Mouse (Mus musculus) myocyte (in vitro differentiated cells): ENCODE data around the gene Mtfr2. TPM values are rescaled to one million over a fixed set of nuclear protein-coding genes. Genes with fewer than 3 reads are reported as not detected.

Experiments used
- H3K27me3 ChIP-seq: one replicate; pipeline ENCODE4 v1.6.1; 2011; ENCODE audit not compliant: control insufficient read depth, insufficient read depth, insufficient read length
- H3K36me3 ChIP-seq: one replicate; pipeline ENCODE4 v1.6.1; 2011; ENCODE audit not compliant: control insufficient read depth, insufficient read depth
- H3K4me2 ChIP-seq: one replicate; pipeline ENCODE4 v1.6.1; 2011; ENCODE audit warnings: low read depth, control low read depth
- H3K4me3 ChIP-seq: one replicate; pipeline ENCODE4 v1.5.1; 2011; ENCODE audit warnings: mild to moderate bottlenecking, control low read depth, moderate library complexity
- H3K79me2 ChIP-seq: one replicate; pipeline ENCODE4 v1.6.1; 2011; ENCODE audit not compliant: control insufficient read depth, insufficient read depth
- H3ac ChIP-seq: one replicate; pipeline ENCODE4 v1.6.1; 2011; ENCODE audit not compliant: control insufficient read depth, insufficient read length
- CEBPB ChIP-seq: IDR thresholded peaks from 2 replicates; pipeline ENCODE4 v1.6.1; 2011; ENCODE audit warnings: mild to moderate bottlenecking, moderate library complexity; ENCODE audit not compliant: poor library complexity, insufficient read depth, severe bottlenecking
- E2F4 ChIP-seq: IDR thresholded peaks from one replicate; pipeline ENCODE4 v1.6.1; 2011; ENCODE audit warnings: mild to moderate bottlenecking, control low read depth, moderate library complexity; ENCODE audit not compliant: insufficient read depth
- MAX ChIP-seq: IDR thresholded peaks from one replicate; pipeline ENCODE4 v1.6.1; 2011; ENCODE audit warnings: low read depth, mild to moderate bottlenecking, control low read depth
- MYOD1 ChIP-seq, 3 experiments: IDR thresholded peaks; one replicate each; pipeline ENCODE4 v1.6.1; 2011; ENCODE audit warnings: control low read depth in 2 of 3, low read depth in 2 of 3, mild to moderate bottlenecking in 2 of 3, moderate library complexity in 1 of 3; ENCODE audit not compliant: insufficient read length in 2 of 3, control insufficient read depth in 1 of 3
- MYOG ChIP-seq, 3 experiments: IDR thresholded peaks; one replicate each; pipeline ENCODE4 v1.6.1; 2011; ENCODE audit warnings: control low read depth in 2 of 3, low read depth in 2 of 3, mild to moderate bottlenecking in 2 of 3; ENCODE audit not compliant: insufficient read length in 2 of 3, control insufficient read depth in 1 of 3, insufficient read depth in 1 of 3
- POLR2A ChIP-seq: IDR thresholded peaks from one replicate; pipeline ENCODE4 v1.6.1; 2011; ENCODE audit warnings: low read depth, mild to moderate bottlenecking, control low read depth, moderate library complexity; ENCODE audit not compliant: insufficient read length
- POLR2AphosphoS2 ChIP-seq: IDR thresholded peaks from one replicate; pipeline ENCODE4 v1.6.1; 2011; ENCODE audit warnings: low read depth, control low read depth; ENCODE audit not compliant: insufficient read length
- REST ChIP-seq: IDR thresholded peaks from one replicate; pipeline ENCODE4 v1.6.1; 2011; ENCODE audit warnings: mild to moderate bottlenecking, control low read depth, moderate library complexity; ENCODE audit not compliant: insufficient read depth, insufficient read length
- SRF ChIP-seq: IDR thresholded peaks from one replicate; pipeline ENCODE4 v1.6.1; 2011; ENCODE audit warnings: low read depth; ENCODE audit not compliant: control insufficient read depth, insufficient read length
- TCF12 ChIP-seq: IDR thresholded peaks from one replicate; pipeline ENCODE4 v1.6.1; 2011; ENCODE audit warnings: mild to moderate bottlenecking, control low read depth; ENCODE audit not compliant: poor library complexity, insufficient read depth, severe bottlenecking
- TCF3 ChIP-seq: IDR thresholded peaks from one replicate; pipeline ENCODE4 v1.6.1; 2011; ENCODE audit warnings: low read depth, control low read depth; ENCODE audit not compliant: insufficient read length
- USF1 ChIP-seq: IDR thresholded peaks from one replicate; pipeline ENCODE4 v1.6.1; 2011; ENCODE audit warnings: low read depth, mild to moderate bottlenecking, control low read depth, moderate library complexity
- polyA plus RNA-seq: library from polyadenylated mRNA; unstranded; fragments of >200 nt; fragmentation: generic; extraction: Trizol; gene quantifications from one replicate; pipeline ENCODE4 v1.2.1, GENCODE M21; 2012; ENCODE audit warnings: missing spikeins

The Mtfr2 gene
- polyA plus RNA-seq, 1 experiment = 1.3 TPM

DNA sequence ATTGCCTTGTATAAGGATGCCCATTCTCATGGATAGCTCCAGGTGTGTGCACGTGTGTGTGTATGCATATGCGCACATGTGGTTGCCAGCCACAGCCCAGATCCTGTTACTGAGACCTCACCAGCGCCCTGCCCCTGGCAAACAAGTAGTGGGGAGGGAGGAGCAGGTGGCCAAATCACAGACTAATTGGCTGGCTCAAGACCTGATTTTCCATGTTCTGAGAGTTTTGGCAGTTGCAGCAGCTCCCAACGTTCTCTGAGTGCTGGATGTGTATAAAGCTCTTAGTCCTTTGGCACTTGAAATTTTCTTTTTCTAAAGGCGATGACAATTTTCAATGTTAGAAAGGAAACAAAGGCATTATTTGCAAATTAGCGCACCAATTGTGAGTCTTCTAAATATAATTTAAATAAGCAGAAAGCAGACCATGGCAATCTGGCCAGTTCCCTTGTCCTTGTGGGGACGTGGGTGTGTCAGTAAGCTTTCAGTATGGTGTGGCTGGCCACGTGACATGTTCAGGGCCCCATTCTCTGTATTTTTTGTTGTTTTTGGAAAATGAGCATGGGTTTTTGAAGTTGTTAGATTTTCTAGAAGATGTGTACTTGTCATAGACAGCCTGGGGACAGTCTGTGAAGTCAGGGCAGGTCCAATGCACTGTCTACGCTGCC, 31.6 kb downstream of the Mtfr2 start:
- H3K27me3 ChIP-seq = no peaks in the 10 kb centered on the region
- H3ac ChIP-seq = no peak overlapping the region
- H3K79me2 ChIP-seq = no peaks in the 10 kb centered on the region
- no peak overlapping the region for H3K4me2 ChIP-seq
- H3K36me3 ChIP-seq = no peaks in the 10 kb centered on the region
- TF ChIP-seq TCF12 (no peak), MYOG (IDR thresholded peaks at IDR 0.05; ENCODE audit: control insufficient read depth in 1 of 3, insufficient read depth in 1 of 3, insufficient read length in 2 of 3, low read depth in 2 of 3) (no peak), MAX (no peak), SRF (no peak), CEBPB (no peak), REST (no peak), E2F4 (no peak)
- H3K4me3 ChIP-seq = no peak overlapping the region

DNA sequence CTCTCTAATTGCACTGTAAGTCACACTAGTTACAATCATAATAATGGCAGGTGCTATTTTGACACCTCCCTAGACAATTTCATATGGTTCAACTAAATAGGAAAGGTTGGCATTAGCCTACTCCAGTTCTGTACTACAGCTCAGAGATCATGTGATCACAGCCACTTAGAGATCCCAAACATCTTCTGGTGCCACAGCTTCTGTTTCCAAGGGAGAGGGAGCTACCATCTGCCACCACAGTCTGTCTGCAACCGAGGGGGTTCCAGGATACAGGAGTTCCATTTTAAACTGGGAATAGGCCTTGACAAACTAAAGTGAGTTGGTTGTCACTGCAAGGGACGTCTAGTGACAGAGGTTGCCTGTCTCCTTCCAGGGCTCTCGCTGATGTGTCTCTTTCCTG, 33.2 kb downstream of the Mtfr2 start:
- Histone ChIP-seq H3K79me2 (no peaks in the 10 kb centered on the region), H3K27me3 (no peaks in the 10 kb centered on the region), H3K4me2 (no peak overlapping the region), H3K4me3 (no peak overlapping the region), H3ac (no peak overlapping the region), H3K36me3 (no peaks in the 10 kb centered on the region)
- TF ChIP-seq MYOG (IDR thresholded peaks at IDR 0.05; ENCODE audit: control insufficient read depth in 1 of 3, insufficient read depth in 1 of 3, insufficient read length in 2 of 3, low read depth in 2 of 3) (no peak), POLR2AphosphoS2 (no peak), USF1 (no peak), CEBPB (no peak), TCF12 (no peak), MYOD1 (IDR thresholded peaks at IDR 0.05; ENCODE audit: control insufficient read depth in 1 of 3, insufficient read length in 2 of 3, low read depth in 2 of 3) (no peak), TCF3 (no peak), E2F4 (no peak), REST (no peak), SRF (no peak), MAX (no peak), POLR2A (no peak)

DNA sequence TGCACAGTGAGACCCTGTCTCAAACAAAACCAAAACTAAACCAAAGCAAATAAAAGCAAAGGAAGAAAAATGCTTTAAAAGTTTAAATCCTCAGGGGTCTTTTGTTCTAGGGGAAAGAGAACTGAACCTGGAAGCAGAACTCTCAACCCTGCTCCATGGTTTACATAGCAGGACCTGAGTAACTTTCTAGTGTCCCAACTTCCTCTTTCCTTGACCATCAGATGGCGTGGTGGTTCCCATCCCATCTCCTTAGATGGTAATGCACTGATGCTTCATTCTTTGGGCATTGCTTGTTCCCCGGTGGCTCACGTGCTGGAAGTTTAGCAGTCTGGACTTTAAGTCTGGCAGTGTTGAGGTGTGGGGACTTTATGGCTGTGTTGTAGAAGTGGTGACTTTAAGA, 33.8 kb downstream of the Mtfr2 start:
- no peak overlapping the region for H3ac ChIP-seq
- H3K4me2 ChIP-seq = no peak overlapping the region
- H3K36me3 ChIP-seq = no peaks in the 10 kb centered on the region
- no peaks in the 10 kb centered on the region for H3K79me2 ChIP-seq
- no peak for TF ChIP-seq MYOD1 (IDR thresholded peaks at IDR 0.05; ENCODE audit: control insufficient read depth in 1 of 3, insufficient read length in 2 of 3, low read depth in 2 of 3)
- no peak for TF ChIP-seq E2F4
- TF ChIP-seq POLR2AphosphoS2 = no peak
- TF ChIP-seq USF1 = no peak
- no peak for TF ChIP-seq CEBPB
- TF ChIP-seq MYOG (IDR thresholded peaks at IDR 0.05; ENCODE audit: control insufficient read depth in 1 of 3, insufficient read depth in 1 of 3, insufficient read length in 2 of 3, low read depth in 2 of 3) = no peak
- no peak for TF ChIP-seq SRF
- no peak for TF ChIP-seq MAX
- no peak for TF ChIP-seq TCF3
- no peak for TF ChIP-seq REST
- TF ChIP-seq POLR2A = no peak
- TF ChIP-seq TCF12 = no peak
- no peak overlapping the region for H3K4me3 ChIP-seq
- no peaks in the 10 kb centered on the region for H3K27me3 ChIP-seq

DNA sequence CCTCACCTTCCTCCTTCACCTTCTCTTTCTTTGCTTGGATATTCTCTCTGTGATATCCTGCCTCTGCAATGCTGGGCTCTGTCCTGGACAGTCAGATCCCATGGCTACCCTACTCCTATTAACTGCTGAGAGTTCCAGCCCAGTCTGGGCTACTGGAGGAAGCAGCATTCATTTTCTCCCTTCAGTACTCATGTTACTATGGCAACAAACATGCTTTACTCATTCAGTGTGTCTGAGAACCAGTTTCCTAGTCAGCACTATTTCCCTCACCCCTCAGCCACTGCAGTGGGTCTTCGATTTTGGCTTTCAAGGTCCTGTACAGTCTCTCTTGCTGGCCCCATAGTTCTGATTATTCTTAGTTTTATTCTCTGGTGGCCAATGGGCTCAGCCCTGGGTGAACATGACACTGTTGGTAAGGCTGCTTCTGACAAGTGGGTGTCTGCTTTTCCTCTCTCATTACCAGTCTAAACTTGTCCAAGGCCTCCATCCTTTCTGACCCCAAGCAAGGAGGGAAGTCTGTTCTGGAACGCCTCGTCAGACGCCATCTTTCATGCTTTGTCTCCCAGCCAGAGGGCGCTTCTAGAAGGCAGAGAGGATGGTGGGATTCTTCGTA, 35.3 kb downstream of the Mtfr2 start:
- H3K79me2 ChIP-seq = no peaks in the 10 kb centered on the region
- no peaks in the 10 kb centered on the region for H3K27me3 ChIP-seq
- no peak overlapping the region for H3ac ChIP-seq
- TF ChIP-seq SRF (no peak), TCF12 (no peak), POLR2A (no peak), E2F4 (no peak), CEBPB (no peak), REST (no peak), TCF3 (no peak)
- no peaks in the 10 kb centered on the region for H3K36me3 ChIP-seq
- no peak overlapping the region for H3K4me3 ChIP-seq
- H3K4me2 ChIP-seq = no peak overlapping the region

DNA sequence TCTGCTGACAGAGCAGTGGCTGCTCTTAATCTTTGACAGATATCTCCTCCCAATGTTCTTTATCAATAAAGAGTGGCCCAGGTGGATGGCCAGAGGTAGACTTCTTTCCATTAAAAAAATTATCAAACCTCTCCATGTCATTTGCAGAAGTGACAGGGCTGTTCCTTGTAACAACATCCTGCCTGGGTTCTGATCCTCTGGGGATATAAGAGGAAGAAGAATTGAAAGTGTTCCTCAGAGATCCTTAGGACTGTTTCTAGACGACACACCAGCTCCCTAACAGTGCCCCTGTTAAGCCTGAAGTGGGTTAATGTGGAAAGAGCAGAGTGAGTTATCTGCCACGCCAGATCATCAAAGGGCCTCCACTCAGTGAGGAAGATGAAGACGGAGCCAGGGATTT, 43.0 kb downstream of the Mtfr2 start:
- Histone ChIP-seq H3K27me3 (no peaks in the 10 kb centered on the region), H3K36me3 (no peaks in the 10 kb centered on the region), H3ac (no peak overlapping the region), H3K4me2 (no peak overlapping the region), H3K4me3 (no peak overlapping the region), H3K79me2 (no peaks in the 10 kb centered on the region)
- TF ChIP-seq MAX (no peak), SRF (no peak), MYOD1 (IDR thresholded peaks at IDR 0.05; ENCODE audit: control insufficient read depth in 1 of 3, insufficient read length in 2 of 3, low read depth in 2 of 3) (no peak), E2F4 (no peak), TCF12 (no peak), TCF3 (no peak)
